Mouse (Mus musculus) activated CD4-positive, CD25-positive, alpha-beta regulatory T cell, adult 4 months (primary cell): ENCODE data around the gene Tas1r1. TPM values are rescaled to one million over a fixed set of nuclear protein-coding genes. Genes with fewer than 3 reads are reported as not detected.
"Not testable (repeated sequence)": the region's sequence is repeated elsewhere in the genome, so short reads cannot be mapped to it uniquely, and the experiment has no call there.

Experiments used
- ATAC-seq: one replicate; pipeline ENCODE4 v1.8.0; 2017
- polyA plus RNA-seq, 2 experiments: library from polyadenylated mRNA; unstranded; fragments of 100-300 nt; shearing (Covaris generic); gene quantifications; one replicate each; pipeline ENCODE4 v1.2.1; 2017

Tas1r1 gene
- polyA plus RNA-seq, 2 experiments from 2014 or later: not detected

GRCm38 (mm10) chr4:152043171-152043570, 4.8 kb upstream of the Tas1r1 start:
- no peak for ATAC-seq

- no peak for ATAC-seq
Measured at GRCm38 (mm10) chr4:152041924-152042641, 3.7 kb upstream of the Tas1r1 start.

- ATAC-seq: no peak
Measured at GRCm38 (mm10) chr4:152039831-152040310, 1.5 kb upstream of the Tas1r1 start.

GRCm38 (mm10) chr4:152038985-152039830, 840 bp upstream of the Tas1r1 start, which contains the start of gene Nol9:
Nol9 (plus strand) TSS chr4:152039321.
- ATAC-seq: peak; percentile 91

GRCm38 (mm10) chr4:152036464-152036863, 1.9 kb downstream of the Tas1r1 start:
- not testable (repeated sequence) for ATAC-seq

- no peak for ATAC-seq
Measured at GRCm38 (mm10) chr4:152032922-152033321, 5.4 kb downstream of the Tas1r1 start.

- ATAC-seq: no peak
Measured at GRCm38 (mm10) chr4:152029997-152030396, 8.4 kb downstream of the Tas1r1 start.

GRCm38 (mm10) chr4:152029087-152029486, 9.3 kb downstream of the Tas1r1 start:
- no peak for ATAC-seq

GRCm38 (mm10) chr4:152028456-152028855, 9.9 kb downstream of the Tas1r1 start:
- no peak for ATAC-seq

- ATAC-seq: peak; percentile 99
Measured at GRCm38 (mm10) chr4:152027524-152027923, 10.8 kb downstream of the Tas1r1 start, which contains the start of gene Zbtb48. Zbtb48 (minus strand) TSS chr4:152027671.

- ATAC-seq: no peak
Measured at GRCm38 (mm10) chr4:152026751-152027508, 11.4 kb downstream of the Tas1r1 start.

- no peak for ATAC-seq
Measured at GRCm38 (mm10) chr4:152024525-152024924, 13.8 kb downstream of the Tas1r1 start.

- no peak for ATAC-seq
Measured at GRCm38 (mm10) chr4:152022506-152022905, 15.9 kb downstream of the Tas1r1 start.

GRCm38 (mm10) chr4:152021568-152022097, 16.7 kb downstream of the Tas1r1 start:
- no peak for ATAC-seq

- ATAC-seq: no peak
Measured at GRCm38 (mm10) chr4:152020024-152020423, 18.3 kb downstream of the Tas1r1 start.

- ATAC-seq: no peak
Measured at GRCm38 (mm10) chr4:152019073-152019472, 19.3 kb downstream of the Tas1r1 start.

- no peak for ATAC-seq
Measured at GRCm38 (mm10) chr4:152013036-152013813, 25.1 kb downstream of the Tas1r1 start.

- no peak for ATAC-seq
Measured at GRCm38 (mm10) chr4:152012109-152012508, 26.3 kb downstream of the Tas1r1 start.

GRCm38 (mm10) chr4:152011171-152011760, 27.1 kb downstream of the Tas1r1 start:
- ATAC-seq: no peak

GRCm38 (mm10) chr4:152010707-152011134, 27.6 kb downstream of the Tas1r1 start:
- no peak for ATAC-seq

- no peak for ATAC-seq
Measured at GRCm38 (mm10) chr4:152010091-152010706, 28.2 kb downstream of the Tas1r1 start.
